Mouse (Mus musculus) embryo, embryonic 10 days (tissue): ENCODE results near the gene G6pc.
"Not testable (repeated sequence)": the region's sequence is repeated elsewhere in the genome, so short reads cannot be mapped to it uniquely, and the experiment has no call there.

Experiments
- DNase-seq: peaks from one replicate; pipeline ENCODE4 v3.0.0-alpha.2; 2015; ENCODE audit warnings: low spot score

G6pc gene

DNA sequence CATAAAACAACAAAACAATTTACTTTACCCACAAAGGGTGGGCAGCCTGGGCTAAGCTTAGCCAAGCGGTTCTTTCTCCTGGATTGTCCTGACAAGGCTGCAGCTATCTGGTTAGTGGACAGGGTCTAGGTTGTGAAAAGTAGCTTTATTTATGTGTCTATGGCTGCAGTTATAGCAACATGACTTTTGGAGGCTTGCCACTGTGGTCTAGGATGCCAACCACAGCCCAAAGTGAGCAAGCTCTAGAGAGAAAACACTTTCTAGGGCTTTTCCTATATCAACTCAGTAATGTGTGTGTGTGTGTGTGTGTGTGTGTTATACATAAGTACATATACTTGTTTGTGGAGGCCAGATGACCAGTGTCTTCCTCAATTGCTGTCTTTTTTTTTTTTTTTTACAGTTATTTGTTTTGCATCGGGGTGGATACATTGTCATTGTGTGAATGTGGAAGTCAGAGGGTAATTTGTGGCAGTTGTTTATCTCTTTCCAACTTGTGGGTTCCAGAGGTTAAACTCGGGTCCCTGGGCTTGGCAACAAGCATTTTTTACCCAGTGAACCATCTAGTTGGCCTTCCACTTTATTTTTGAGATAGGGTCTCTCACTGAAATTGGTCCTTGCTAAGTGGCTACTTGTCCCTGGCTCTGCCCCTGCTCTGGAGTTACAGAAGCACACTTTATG lies 9.7 kb upstream of the G6pc start:
- no peak for DNase-seq

DNA sequence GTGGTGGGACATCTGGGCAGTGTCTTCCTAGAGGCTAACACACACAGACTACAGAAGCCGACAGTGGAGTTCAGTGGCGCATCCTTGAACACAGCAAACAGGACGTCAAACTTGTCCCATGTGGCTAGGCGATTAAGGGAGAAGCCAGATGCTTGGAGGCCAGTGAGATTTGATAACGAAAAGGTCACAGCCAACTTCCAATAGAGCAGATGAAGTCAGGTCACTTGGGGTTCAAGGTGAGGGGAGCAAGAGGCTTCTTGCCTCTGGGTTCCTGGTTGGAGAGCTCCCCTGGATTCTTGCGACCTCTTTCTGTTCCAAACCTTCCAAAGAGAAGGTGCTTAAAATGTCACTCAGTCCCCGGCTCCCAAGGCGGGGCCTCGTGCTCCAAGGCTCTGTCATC lies 7.6 kb upstream of the G6pc start:
- DNase-seq = no peak

DNA sequence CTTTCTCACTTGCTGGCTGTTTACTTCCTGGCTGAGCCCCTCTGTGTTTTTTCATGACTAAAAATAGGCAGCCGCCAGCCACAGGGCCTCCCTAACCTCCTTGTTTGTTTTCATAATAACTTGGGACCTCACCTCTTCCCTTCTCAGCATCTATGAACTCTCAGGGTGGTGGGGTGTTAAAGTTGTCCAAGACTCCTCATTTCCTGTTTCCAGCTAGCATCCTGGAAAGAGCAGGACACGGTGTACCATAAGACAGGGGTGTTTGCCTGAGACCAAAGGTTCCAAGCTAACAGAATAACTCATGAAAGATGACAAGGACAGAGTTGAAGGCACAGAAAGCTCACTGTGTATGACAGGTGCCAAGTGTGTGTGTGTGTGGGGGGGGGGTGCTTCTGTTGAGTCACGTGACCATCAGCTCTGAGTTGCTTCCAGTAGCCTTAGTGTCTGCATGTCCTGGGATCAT lies 6.7 kb upstream of the G6pc start:
- no peak for DNase-seq

DNA sequence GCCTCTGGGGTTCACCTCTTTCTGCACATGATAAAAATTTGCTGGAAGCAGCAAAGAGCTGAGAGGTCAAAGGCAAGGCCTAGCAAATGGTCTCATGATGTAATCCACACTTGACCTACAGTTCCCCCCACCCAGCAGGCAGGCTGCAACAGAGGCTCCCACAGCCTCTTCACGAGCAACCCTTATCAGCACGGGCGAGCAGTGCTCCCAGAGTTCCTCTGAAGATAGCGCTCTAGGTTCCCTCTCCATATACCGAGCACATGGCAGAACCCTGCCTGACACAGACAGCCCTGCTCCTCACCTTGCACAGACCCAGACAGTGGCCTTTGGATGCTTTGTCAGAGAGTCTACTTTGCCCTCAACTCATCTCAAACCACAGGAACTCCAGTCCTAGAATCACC lies 2.8 kb upstream of the G6pc start:
- no peak for DNase-seq

DNA sequence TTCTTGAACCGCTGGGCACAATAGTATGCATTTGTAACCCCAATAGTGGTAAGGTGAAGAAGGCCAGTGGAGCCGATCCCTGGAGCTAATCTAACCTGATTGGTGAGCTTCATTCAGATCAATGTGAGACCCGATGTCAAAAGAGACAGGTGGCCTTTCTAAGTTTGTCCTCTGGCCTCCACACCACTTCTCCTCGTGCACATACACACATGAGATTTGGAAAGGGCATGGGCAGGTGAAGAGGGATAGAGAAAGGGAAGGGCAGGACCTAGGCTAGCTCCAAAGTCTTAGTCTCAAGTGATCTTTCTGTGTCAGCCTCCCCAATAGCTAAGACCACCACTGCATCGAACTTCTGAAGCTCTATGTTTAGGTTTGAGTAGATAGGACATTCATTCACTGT lies 2.8 kb downstream of the G6pc start:
- no peak for DNase-seq

DNA sequence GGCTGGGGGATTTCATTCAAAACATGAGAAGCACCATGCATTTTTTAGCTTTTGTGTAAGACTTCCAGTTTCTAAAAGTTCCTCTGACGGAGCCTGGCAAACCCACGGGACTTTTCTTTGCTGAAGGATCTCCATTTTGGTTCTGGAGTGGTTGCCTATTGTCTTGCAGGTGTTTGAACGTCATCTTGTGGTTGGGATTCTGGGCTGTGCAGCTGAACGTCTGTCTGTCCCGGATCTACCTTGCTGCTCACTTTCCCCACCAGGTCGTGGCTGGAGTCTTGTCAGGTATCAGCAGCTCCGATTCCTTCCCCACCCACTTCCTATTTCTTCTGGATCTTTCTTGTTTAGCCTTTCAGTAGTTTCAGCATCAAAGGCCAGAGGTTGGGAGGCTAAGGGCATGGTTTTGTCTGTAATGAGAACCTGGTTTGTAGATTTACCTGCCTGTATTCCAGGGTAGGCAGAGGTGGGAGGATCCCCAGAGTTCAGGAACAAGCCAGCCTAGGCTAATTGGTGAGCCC lies 7.1 kb downstream of the G6pc start:
- no peak for DNase-seq

DNA sequence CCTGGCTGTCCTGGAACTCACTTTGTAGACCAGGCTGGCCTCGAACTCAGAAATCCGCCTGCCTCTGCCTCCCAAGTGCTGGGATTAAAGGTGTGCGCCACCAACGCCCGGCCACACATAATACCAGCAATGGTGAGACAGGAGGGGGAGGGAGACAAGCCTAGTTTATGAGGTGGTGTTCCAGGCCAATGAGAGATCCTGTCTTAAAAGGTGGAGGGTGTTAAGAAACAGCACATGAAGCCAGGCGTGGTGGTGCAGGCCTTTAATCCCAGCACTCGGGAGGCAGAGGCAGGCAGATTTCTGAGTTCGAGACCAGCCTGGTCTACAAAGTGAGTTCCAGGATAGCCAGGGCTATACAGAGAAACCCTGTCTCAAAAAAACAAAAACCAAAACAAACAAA lies 10.8 kb downstream of the G6pc start:
- DNase-seq = not testable (repeated sequence)

DNA sequence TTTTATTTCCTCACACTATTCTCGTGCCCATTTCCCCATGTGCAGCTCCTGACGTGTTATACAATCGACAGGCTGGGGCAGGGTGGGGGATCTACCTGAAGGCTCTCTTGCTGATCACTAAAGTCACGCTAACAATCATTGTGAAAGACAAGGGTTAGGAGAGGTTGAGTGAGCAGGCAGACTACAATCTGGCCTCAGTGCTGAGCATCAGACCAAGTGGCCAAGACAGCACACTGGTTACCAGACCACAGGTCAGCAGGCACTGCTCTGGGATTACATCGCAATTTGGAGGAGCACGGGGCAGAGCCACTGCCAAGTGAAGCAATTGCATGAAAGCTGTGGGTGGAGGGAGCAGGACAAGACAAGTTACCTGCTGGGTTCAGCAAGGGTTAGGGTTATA lies 11.6 kb downstream of the G6pc start:
- no peak for DNase-seq

DNA sequence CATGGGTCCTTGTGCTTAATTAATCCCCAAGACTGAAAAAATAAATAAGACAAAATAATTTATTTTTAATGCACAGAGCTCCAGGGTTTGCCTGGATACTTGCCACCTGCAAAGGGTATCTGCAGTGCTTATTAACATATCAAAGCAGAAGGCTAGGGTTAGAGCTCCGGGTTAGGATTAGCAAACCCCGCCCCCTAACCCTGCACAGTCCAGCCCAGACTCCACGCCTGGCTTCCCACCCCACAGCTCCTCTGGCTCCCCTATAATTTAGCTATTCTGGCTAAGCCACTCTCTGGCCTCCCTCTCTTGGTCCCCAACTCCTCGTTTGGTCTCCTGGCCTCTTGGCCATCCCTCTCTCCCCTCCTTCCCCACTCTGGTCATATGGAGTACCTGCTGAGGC lies 14.5 kb downstream of the G6pc start:
- DNase-seq = no peak

DNA sequence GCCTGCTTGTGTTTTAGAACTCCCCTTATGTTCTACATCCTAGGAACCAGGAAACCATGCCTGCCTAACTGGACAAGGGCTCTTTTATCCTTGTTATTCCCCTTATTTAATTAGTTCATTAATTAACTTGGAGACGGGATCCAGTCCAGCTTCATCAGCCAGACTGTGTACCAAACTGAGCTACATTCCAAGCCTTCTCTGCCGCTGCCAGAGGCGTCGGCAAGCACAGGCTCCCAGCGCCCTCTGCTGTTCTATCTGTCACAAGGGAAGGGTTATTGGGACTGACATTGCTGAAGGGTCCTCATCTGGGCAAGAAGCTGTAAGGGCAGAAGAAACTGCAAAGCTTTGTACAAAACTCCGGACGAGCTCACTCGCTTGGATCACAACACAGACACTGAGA lies 27.7 kb downstream of the G6pc start:
- DNase-seq = peak; percentile 90

DNA sequence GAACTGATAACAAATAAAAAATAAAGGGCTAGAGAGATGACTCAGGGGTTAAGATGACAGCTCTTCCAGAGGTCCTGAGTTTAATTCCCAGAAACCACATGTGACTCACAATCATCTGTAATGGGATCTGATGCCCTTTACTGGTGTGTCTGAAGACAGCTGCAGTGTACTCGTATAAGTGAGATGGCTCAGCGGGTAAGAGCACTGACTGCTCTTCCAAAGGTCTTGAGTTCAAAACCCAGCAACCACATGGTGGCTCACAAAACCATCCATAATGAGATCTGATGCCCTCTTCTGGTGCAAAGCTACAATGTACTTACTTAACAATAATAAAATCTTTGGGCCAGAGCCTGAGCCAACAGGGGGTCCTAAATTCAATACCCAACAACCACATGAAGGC lies 47.9 kb downstream of the G6pc start:
- peak; percentile 13 for DNase-seq

DNA sequence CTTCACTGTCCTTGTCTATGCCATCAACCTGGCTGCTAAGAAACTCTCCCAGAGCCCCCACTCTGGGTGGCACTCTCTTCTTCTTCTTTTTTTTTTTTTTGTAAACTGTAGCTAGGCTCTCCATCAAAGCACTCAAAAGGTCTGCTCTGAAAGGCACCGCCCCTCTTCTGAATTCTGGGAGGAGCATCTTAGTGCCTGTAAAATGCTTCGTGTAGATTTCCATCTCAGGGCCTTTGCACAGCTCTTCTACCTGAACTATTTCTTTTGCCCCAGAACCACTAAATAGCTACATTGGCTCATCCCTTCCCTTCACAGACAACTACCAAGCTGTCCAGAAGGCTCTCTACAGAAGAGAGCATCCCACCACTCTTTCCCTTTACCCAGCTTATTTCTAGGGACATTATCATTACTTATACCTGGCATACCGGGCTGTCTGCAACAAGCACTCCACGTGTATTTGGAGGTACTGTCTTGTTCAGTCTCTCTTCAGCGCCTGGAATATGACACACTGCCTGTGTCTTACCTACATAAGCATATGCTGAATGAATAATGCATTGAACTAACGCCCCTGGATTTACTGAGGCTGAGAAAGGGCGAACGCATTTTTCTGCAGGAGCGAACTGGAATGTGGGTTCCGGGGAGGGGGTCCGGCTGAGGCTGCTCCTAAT lies 49.2 kb downstream of the G6pc start:
- peak; percentile 24 for DNase-seq

DNA sequence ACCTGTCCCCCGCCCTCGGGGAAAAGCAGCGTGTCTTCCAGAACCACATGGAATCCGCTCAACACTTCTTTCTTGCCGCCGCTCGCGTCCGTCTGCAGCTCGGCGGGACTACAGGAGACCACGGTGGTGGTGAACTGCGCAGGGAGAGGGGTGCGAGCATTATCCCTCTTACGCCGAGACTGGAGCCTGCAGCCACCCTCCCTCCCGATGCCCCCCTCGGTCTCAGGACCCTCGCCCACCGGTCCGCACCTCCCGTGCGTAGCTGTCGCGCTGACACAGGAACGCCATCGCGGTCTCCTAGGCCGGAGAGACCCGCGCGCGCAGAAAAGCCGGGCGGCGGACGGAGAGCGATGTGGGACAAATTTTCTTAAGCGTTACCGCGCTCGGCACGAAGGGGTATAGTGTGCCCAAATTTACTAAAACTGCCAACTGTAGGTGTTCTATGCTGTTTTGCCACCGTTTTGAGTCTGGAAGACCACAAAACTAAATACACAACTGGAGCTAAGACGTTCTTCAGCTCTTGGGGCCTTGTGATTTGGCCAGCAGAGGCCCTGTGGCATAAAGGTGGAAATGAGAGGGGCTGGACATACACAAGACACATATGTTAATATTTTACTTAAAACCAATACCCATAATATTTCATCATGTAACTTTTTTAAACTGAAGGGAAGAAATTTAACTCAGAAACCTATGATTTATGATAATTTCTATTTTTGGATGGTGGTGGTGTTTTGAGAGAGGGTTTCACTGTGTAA lies 49.9 kb downstream of the G6pc start, which contains the start of gene Aarsd1:
Aarsd1 (minus strand) TSS at position 515 of the 755 bp plus-strand sequence.
- peak; percentile 89 for DNase-seq

DNA sequence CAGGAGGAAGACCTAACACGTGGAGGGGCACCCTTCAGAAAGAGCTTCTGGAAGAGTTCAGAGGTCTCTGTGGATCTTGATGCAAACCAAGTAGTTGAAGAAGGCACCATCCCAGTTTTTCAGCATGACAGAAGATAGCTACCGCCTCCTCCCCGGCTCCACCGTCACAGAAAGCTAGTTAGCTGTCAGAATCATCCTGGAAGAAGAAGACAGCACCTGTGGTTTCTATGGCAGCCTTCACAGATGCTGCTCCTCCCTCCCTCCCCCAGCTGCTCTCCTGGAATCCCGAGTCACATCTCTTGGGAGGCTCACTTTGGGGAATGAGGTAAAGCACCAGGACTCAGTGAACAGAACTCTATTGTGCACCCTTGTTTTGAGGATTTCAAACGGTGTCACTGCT lies 51.6 kb downstream of the G6pc start:
- no peak for DNase-seq

DNA sequence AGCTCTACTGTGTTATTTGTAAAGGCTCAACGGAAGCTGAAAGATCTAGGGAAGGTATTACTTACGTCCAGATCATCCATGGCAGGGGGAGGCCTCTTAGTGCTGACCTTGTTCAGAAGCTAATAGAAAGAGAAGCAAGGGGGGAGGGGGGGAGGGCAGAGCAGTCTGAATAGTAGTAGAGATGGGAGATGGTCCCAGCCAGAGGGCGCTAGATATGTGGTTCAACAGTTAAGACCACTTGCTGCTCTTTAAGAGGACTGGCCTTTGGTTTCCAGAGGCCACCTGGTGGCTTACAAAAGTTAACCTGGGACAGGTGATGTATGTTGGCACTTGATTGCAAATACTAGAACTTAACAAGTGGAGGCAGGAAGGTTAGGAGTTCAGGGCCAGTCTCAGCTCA lies 52.2 kb downstream of the G6pc start:
- DNase-seq = peak; percentile 36

DNA sequence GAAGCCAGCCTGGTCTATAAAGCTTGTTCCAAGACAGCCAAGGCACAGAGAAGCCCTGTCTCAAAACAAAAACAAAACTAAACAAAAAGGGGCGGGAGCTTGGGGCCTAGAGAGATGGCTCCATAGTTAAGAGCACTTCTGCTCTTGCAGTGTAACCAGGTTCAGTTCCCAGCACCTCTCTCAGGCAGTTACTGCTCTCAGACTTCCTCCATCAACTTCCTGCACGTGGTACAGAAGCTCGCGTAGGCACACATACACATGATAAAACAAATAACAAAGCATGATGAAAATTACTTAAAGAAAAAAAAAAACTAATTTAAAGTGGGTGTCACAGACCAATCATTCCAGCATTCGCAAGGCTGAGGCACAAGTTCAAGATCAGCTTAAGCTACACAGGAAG lies 52.8 kb downstream of the G6pc start:
- no peak for DNase-seq

DNA sequence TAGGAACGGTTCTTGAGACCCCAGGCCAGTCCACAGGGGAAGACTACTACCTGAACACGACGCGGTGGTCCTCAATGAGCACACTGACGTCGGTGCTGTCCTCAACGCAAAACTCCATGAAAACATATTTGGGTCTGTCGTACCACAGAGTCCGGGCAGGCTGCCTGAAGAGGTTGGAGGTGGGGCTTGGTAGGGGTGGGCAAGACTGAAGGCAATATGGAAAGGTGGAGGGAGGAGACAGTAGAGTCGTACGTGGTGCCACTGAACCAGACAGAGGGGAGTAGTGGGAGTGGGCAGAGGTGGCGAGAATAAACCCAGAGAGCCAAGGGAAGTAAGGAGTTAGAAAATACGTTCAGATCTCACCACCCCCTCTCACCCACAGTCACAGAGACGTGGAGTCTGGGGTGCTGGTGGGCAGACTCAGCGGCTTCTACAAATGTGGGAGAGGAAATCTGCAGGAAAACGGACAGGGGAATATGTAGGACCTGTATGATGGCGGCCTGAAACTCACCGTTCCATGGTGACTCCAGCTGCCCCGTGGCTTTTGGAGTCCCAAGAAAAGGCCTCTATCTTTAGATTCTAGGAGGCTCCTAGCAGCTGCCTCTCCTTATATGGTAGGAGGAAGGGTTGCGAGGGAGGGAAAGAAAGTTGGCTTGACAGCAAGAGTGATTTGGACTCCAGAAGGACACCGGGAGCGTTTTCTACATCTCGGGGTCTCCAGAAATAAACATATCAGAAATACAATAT lies 56.9 kb downstream of the G6pc start, which contains the start of gene Gm27029:
Gm27029 (minus strand) TSS at position 692 of the 747 bp plus-strand sequence.
- peak; percentile 67 for DNase-seq

DNA sequence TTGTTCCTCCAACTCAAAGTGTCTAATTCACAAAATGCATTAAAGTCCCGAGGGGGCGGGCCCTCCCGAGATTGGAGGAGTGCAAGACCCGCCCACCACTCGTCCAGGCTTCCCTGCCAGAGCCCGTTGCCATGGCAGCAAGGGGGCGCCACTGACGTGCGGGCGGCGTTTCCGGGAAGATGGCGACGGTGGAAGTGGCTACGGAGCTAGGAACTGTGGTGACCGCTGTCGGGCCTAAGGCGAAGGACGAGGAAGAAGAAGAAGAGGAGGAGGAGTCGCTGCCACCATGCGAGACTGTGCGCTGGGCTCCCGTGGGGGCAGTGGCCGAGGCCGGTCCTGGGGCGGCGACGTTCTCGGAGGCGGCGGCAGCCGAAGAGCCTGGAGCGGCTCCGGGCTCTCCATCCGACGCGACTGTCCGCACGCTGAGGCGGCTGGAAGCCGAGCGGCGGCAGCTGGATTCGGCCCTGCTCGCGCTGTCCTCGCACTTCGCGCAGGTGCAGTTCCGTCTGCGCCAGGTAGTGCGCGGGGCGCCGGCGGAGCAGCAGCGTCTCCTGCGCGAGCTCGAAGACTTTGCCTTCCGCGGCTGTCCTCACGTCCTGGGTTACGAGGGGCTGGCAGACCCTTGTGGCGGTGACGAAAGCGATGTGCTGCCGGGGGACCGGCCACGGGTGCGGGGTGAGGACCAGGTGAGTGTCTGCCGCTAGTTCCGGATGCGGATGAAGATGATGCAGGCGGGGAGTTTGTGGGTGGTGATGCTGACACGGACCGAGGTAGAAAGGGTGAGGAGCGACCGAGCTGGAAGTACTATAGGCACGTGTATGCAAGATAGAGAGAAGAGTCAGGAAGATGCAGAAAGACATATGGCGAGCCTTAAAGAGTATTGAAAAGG lies 57.8 kb downstream of the G6pc start, which contains the start of the genes Rundc1 and Ptges3l:
Rundc1 (plus strand) TSS at position 161 of the 889 bp plus-strand sequence.
Ptges3l (minus strand) TSS at position 409 of the 889 bp plus-strand sequence.
- DNase-seq = peak; percentile 99

DNA sequence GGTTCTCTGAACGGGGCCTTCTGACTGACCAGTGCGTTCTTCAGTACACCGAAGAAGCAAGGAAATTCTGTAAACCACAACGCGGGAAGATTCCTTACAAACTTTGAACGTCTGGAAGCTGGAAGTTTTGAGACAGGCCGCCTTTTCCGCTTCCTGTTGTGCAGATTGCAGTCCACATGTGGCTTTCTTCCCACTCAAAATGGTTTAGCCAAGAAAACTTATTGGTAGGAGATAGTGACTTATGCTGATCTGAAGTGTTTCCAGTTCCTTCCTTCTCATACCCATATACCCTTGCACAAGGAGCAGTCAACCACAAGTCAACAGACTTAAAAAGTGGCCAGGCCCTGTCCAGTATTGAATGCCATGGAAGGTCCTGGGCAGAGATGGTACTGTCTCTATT lies 58.8 kb downstream of the G6pc start:
- DNase-seq = no peak
